In the genomic region with DNA sequence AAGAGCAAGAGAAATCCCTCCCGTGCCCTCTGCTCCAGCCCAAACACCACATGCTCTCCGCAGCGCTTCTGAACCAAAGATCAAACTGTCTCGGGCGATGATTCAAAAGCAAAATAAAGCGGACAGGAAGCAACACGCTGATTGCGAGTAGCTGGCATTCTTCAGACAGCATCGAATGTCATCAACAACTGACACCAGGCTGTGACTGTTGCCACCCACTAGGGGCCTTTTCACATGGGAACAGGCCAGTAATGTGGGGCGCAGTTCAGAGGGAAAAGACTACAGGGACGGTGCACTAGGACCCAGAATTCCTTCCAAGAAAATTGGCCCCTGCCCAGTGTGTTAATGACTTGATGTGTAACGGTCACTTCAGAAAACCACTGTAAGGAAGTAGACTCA, we compare ENCODE assay signal across 8 mouse cellular contexts. TPM values are rescaled to one million over a fixed set of nuclear protein-coding genes. Genes with fewer than 3 reads are reported as not detected.
DNase-seq lines count a peak whose midpoint lies in the region; ATAC-seq and TF ChIP-seq lines count a peak whose summit lies in the region.

No protein-coding gene starts in this region.

- H3K9me3 ChIP-seq in heart, embryonic 14.5 days (ENCODE audit: control insufficient read depth, low read length): no peaks in the 10 kb centered on the region
- H3K9me3 ChIP-seq in kidney, postnatal 0 days (replicated peaks; ENCODE audit: low read length): no peaks in the 10 kb centered on the region
- H3K9me3 ChIP-seq in liver, embryonic 13.5 days (replicated peaks): no peaks in the 10 kb centered on the region

- H3ac ChIP-seq in myocyte (ENCODE audit: control insufficient read depth, insufficient read length): peak overlapping the region; percentile 39

- no peak for TF ChIP-seq POLR2A in bone marrow macrophage, adult 2 months (IDR thresholded peaks at IDR 0.05; ENCODE audit: borderline replicate concordance, low read depth, low read length)
- TF ChIP-seq POLR2A in myocyte (IDR thresholded peaks at IDR 0.05; ENCODE audit: insufficient read length, low read depth): peak; percentile 44

- DNase-seq in fibroblast of lung, adult 2 months (ENCODE audit: low read depth): peak; percentile 53
- DNase-seq in kidney, postnatal 0 days (ENCODE audit: low spot score): peak; percentile 87
- no peak for DNase-seq in liver, embryonic 13.5 days
- DNase-seq in telencephalon, adult 2 months (ENCODE audit: low read depth, low spot score): peak; percentile 71

- peak; percentile 33 for ATAC-seq in CD4-positive, CD25-positive, alpha-beta regulatory T cell, adult 4 months
- ATAC-seq in heart, embryonic 14.5 days (ENCODE audit: insufficient number of reproducible peaks, insufficient read depth, low FRiP score, low read depth): peak; percentile 22; the same call in 1 of the 2 replicates
- ATAC-seq in kidney, postnatal 0 days (replicated peaks; ENCODE audit: low FRiP score, low read depth): no peak
- no peak for ATAC-seq in liver, embryonic 13.5 days (ENCODE audit: low read depth)

- H3K9ac ChIP-seq in heart, embryonic 14.5 days (ENCODE audit: low read length): peak overlapping the region; percentile 87
- peak overlapping the region; percentile 60 for H3K9ac ChIP-seq in kidney, postnatal 0 days (ENCODE audit: low read depth, low read length)
- peak overlapping the region; percentile 81 for H3K9ac ChIP-seq in liver, embryonic 13.5 days

- peak overlapping the region; percentile 92 for H3K4me2 ChIP-seq in heart, embryonic 14.5 days (ENCODE audit: low read length)
- H3K4me2 ChIP-seq in kidney, postnatal 0 days (ENCODE audit: low read length): peak overlapping the region; percentile 77
- peak overlapping the region; percentile 99 for H3K4me2 ChIP-seq in liver, embryonic 13.5 days
- H3K4me2 ChIP-seq in myocyte (ENCODE audit: low read depth): peak overlapping the region; percentile 95

- H3K36me3 ChIP-seq in heart, embryonic 14.5 days (ENCODE audit: control insufficient read depth, insufficient read depth, low read length): no peaks in the 10 kb centered on the region
- no peaks in the 10 kb centered on the region for H3K36me3 ChIP-seq in kidney, postnatal 0 days (ENCODE audit: insufficient read depth, low read length)
- no peaks in the 10 kb centered on the region for H3K36me3 ChIP-seq in liver, embryonic 13.5 days
- H3K36me3 ChIP-seq in myocyte (ENCODE audit: control insufficient read depth, insufficient read depth): no peaks in the 10 kb centered on the region

- no peak for TF ChIP-seq CTCF in bone marrow macrophage, adult 2 months (IDR thresholded peaks at IDR 0.05; ENCODE audit: low read depth, low read length)
- TF ChIP-seq CTCF in kidney, postnatal 0 days (IDR thresholded peaks at IDR 0.05; ENCODE audit: low read depth): peak; percentile 30; the same call in 1 of the 2 replicates

- no peaks in the 10 kb centered on the region for H3K27me3 ChIP-seq in heart, embryonic 14.5 days (ENCODE audit: control insufficient read depth, insufficient read depth, low read length)
- H3K27me3 ChIP-seq in kidney, postnatal 0 days (ENCODE audit: insufficient read depth, low read length): no peaks in the 10 kb centered on the region
- no peaks in the 10 kb centered on the region for H3K27me3 ChIP-seq in liver, embryonic 13.5 days
- H3K27me3 ChIP-seq in myocyte (ENCODE audit: control insufficient read depth, insufficient read depth, insufficient read length): no peaks in the 10 kb centered on the region

- H3K4me1 ChIP-seq in bone marrow macrophage, adult 2 months (ENCODE audit: control insufficient read depth, insufficient read depth, low read length): peaks cover 27% of the 10 kb centered on the region
- peaks cover 32 to 54% of the 10 kb centered on the region in 2 experiments for H3K4me1 ChIP-seq in heart, embryonic 14.5 days (ENCODE audit: control insufficient read depth in 2 of 2, insufficient read depth in 2 of 2, low read length in 2 of 2)
- peaks cover 17% of the 10 kb centered on the region; the same call in 1 of the 2 replicates for H3K4me1 ChIP-seq in kidney, postnatal 0 days (replicated peaks; ENCODE audit: insufficient read depth, low read length)
- H3K4me1 ChIP-seq in liver, embryonic 13.5 days (replicated peaks): peaks cover 70% of the 10 kb centered on the region

- WGBS in heart, embryonic 14.5 days: under 1% methylated on average over 12 of the region's 12 CpGs
- WGBS in kidney, postnatal 0 days: 0% methylated on average over 12 of the region's 12 CpGs
- under 1% methylated on average over 12 of the region's 12 CpGs for WGBS in liver, embryonic 13.5 days (ENCODE audit: insufficient replicate concordance)

- peak overlapping the region; percentile 89 for H3K4me3 ChIP-seq in bone marrow macrophage, adult 2 months (ENCODE audit: insufficient read depth, low read length)
- H3K4me3 ChIP-seq in heart, embryonic 14.5 days (ENCODE audit: control insufficient read depth in 1 of 2, insufficient read depth in 1 of 2, low read depth in 1 of 2, low read length in 2 of 2): peak overlapping the region; percentile 85 to 87
- H3K4me3 ChIP-seq in kidney, postnatal 0 days (replicated peaks; ENCODE audit: low read depth, low read length): peak overlapping the region; percentile 71
- H3K4me3 ChIP-seq in liver, embryonic 13.5 days (replicated peaks): peak overlapping the region; percentile 80
- peak overlapping the region; percentile 70 for H3K4me3 ChIP-seq in myocyte

- H3K79me2 ChIP-seq in myocyte (ENCODE audit: control insufficient read depth, insufficient read depth): peaks cover 48% of the 10 kb centered on the region

- H3K27ac ChIP-seq in bone marrow macrophage, adult 2 months (ENCODE audit: insufficient read depth, low read depth, low read length): peak overlapping the region; percentile 95
- H3K27ac ChIP-seq in heart, embryonic 14.5 days (replicated peaks in 1 of 2; ENCODE audit: control insufficient read depth in 1 of 2, insufficient read depth in 1 of 2, low read depth in 2 of 2, low read length in 2 of 2): peak overlapping the region; percentile 84 to 89
- peak overlapping the region; percentile 83 for H3K27ac ChIP-seq in kidney, postnatal 0 days
- H3K27ac ChIP-seq in liver, embryonic 13.5 days: peak overlapping the region; percentile 76

TF ChIP-seq in myocyte, 11 proteins besides CTCF, POLR2A, EP300 and RAD21:
- TF ChIP-seq TCF12 (IDR thresholded peaks at IDR 0.05; ENCODE audit: insufficient read depth, poor library complexity, severe bottlenecking): no peak
- TF ChIP-seq CEBPB (IDR thresholded peaks at IDR 0.05; ENCODE audit: insufficient read depth, poor library complexity, severe bottlenecking): no peak
- peak; percentile 76 for TF ChIP-seq POLR2AphosphoS2 (IDR thresholded peaks at IDR 0.05; ENCODE audit: insufficient read length, low read depth)
- peak in 1 of 3 experiments; percentile 48 for TF ChIP-seq MYOD1 (IDR thresholded peaks at IDR 0.05; ENCODE audit: control insufficient read depth in 1 of 3, insufficient read length in 2 of 3, low read depth in 2 of 3)
- no peak for TF ChIP-seq REST (IDR thresholded peaks at IDR 0.05; ENCODE audit: insufficient read depth, insufficient read length)
- TF ChIP-seq SRF (IDR thresholded peaks at IDR 0.05; ENCODE audit: control insufficient read depth, insufficient read length, low read depth): no peak
- peak in 2 of 3 experiments; percentile 33 to 69 for TF ChIP-seq MYOG (IDR thresholded peaks at IDR 0.05; ENCODE audit: control insufficient read depth in 1 of 3, insufficient read depth in 1 of 3, insufficient read length in 2 of 3, low read depth in 2 of 3)
- TF ChIP-seq USF1 (IDR thresholded peaks at IDR 0.05; ENCODE audit: low read depth): no peak

RNA-seq across cellular contexts. Expression of gene Rasa3, which starts 1.1 kb away (rescaled TPM):
- 100 to 1,000 TPM in 1 of 2 experiments, 10 to 100 TPM in 1; 77.3 to 195 TPM for polyA plus RNA-seq in CD4-positive, CD25-positive, alpha-beta regulatory T cell, adult 4 months (2017; shearing (Covaris generic))
- polyA plus RNA-seq in bone marrow macrophage, adult 2 months (2012; ENCODE audit: insufficient read depth, insufficient read length, missing spikeins): 69.3 and 83.2 TPM in 2 replicates
- 20.9 and 24.9 TPM in 2 replicates for polyA plus RNA-seq in heart, embryonic 14.5 days (2014; fragmentation: Nextera tagmentation; extraction: Ambion mirVana)
- polyA plus RNA-seq in kidney, postnatal 0 days (2015; fragmentation: Nextera tagmentation; extraction: Ambion mirVana): 14.0 and 15.6 TPM in 2 replicates
- polyA plus RNA-seq in liver, embryonic 13.5 days (2015; fragmentation: Nextera tagmentation; extraction: Ambion mirVana): 15.9 and 19.1 TPM in 2 replicates
- polyA plus RNA-seq in myocyte (2012; fragmentation: generic; extraction: Trizol): 39.6 TPM

RNA-seq across cellular contexts. Expression of gene Cfap97d2, which starts 29.4 kb away (rescaled TPM):
- not detected for polyA plus RNA-seq in CD4-positive, CD25-positive, alpha-beta regulatory T cell, adult 4 months (2017; shearing (Covaris generic))
- 0.84 TPM in 1 of 2 replicates, not detected in the other for polyA plus RNA-seq in bone marrow macrophage, adult 2 months (2012; ENCODE audit: insufficient read depth, insufficient read length, missing spikeins)
- polyA plus RNA-seq in heart, embryonic 14.5 days (2014; fragmentation: Nextera tagmentation; extraction: Ambion mirVana): not detected in 2 replicates
- polyA plus RNA-seq in kidney, postnatal 0 days (2015; fragmentation: Nextera tagmentation; extraction: Ambion mirVana): not detected in 2 replicates
- polyA plus RNA-seq in liver, embryonic 13.5 days (2015; fragmentation: Nextera tagmentation; extraction: Ambion mirVana): not detected in 2 replicates
- polyA plus RNA-seq in myocyte (2012; fragmentation: generic; extraction: Trizol): 0.02 TPM

Comparison
In these comparisons a context has a peak if more than half of its experiments do, and no peak if none do; other contexts are left out.
1. ATAC-seq: peak in CD4-positive, CD25-positive, alpha-beta regulatory T cell, adult 4 months (single experiment) and heart, embryonic 14.5 days (single experiment); none in kidney, postnatal 0 days (single experiment) and liver, embryonic 13.5 days (single experiment).
2. Peak in every context shown above with its lines, with median percentiles within 50 percentile points of each other: H3K27ac ChIP-seq, H3K4me3 ChIP-seq, H3K4me2 ChIP-seq and H3K9ac ChIP-seq.